Mouse (Mus musculus) hindbrain, embryonic 15.5 days (tissue): Measurements from ENCODE around the gene Lmntd2. TPM values are rescaled to one million over a fixed set of nuclear protein-coding genes. Genes with fewer than 3 reads are reported as not detected.
"Not testable (repeated sequence)": the region's sequence is repeated elsewhere in the genome, so short reads cannot be mapped to it uniquely, and the experiment has no call there.

Experiments
- ATAC-seq: fragments of 200-750 bp; cut with Nextera tagmentation; 2 replicates; pipeline ENCODE4 v1.8.0; 2017; ENCODE audit warnings: low read depth, moderate number of reproducible peaks, moderate TSS enrichment; ENCODE audit not compliant: low FRiP score
- H3K27ac ChIP-seq: fragments of 300-500 bp; sonication (generic); replicated peaks from 2 replicates; pipeline ENCODE4 v1.5.1; 2015; ENCODE audit warnings: mild to moderate bottlenecking, inconsistent platforms
- H3K27me3 ChIP-seq: fragments of 300-500 bp; sonication (generic); 2 replicates; pipeline ENCODE4 v1.6.1; 2015; ENCODE audit warnings: control low read depth, inconsistent platforms
- H3K36me3 ChIP-seq: fragments of 300-500 bp; sonication (generic); 2 replicates; pipeline ENCODE4 v1.6.1; 2015; ENCODE audit warnings: control low read depth, inconsistent platforms
- H3K4me1 ChIP-seq: fragments of 300-500 bp; sonication (generic); replicated peaks from 2 replicates; pipeline ENCODE4 v1.6.1; 2015; ENCODE audit warnings: control low read depth, inconsistent platforms
- H3K4me2 ChIP-seq: fragments of 300-500 bp; sonication (generic); 2 replicates; pipeline ENCODE4 v1.6.1; 2015; ENCODE audit warnings: moderate library complexity, mild to moderate bottlenecking, inconsistent platforms
- H3K4me3 ChIP-seq: fragments of 300-500 bp; sonication (generic); 2 replicates; pipeline ENCODE4 v1.5.1; 2015; ENCODE audit warnings: mild to moderate bottlenecking, inconsistent platforms
- H3K9ac ChIP-seq: fragments of 300-500 bp; sonication (generic); 2 replicates; pipeline ENCODE4 v1.6.1; 2015; ENCODE audit warnings: inconsistent platforms
- H3K9me3 ChIP-seq: fragments of 300-500 bp; sonication (generic); 2 replicates; pipeline ENCODE4 v1.6.1; 2016; ENCODE audit warnings: control low read depth, inconsistent platforms
- WGBS: fragments of 180-500 bp; shearing (Covaris S2); methylation state at CpG from one replicate; pipeline ENCODE4 v1.1.7; 2015; 5-methylcytosine and 5-hydroxymethylcytosine counted together
- polyA plus RNA-seq: library from polyadenylated mRNA; unstranded; fragments of >200 nt; fragmentation: Nextera tagmentation; extraction: Ambion mirVana; gene quantifications from 2 replicates; pipeline ENCODE4 v1.2.1, GENCODE M21; 2015

The Lmntd2 gene
- polyA plus RNA-seq: 0.68 and 0.70 TPM in 2 replicates

GRCm38 (mm10) chr7:141213605-141214235 is at the start of gene Lmntd2:
Gene Lmntd2, minus strand, starts transcription at chr7:141214080.
- WGBS: 96% methylated on average over 11 of the region's 11 CpGs
- Histone ChIP-seq H3K4me1 (peaks cover 20% of the 10 kb centered on the region), H3K4me3 (peak within 1 kb of the TSS; percentile 65), H3K9ac (0 out of 2 replicates have a peak within 1 kb of the TSS, but pooled peaks have one; percentile 65), H3K9me3 (no peaks in the 10 kb centered on the region), H3K4me2 (peak within 1 kb of the TSS; percentile 98), H3K27ac (peak within 1 kb of the TSS; percentile 54), H3K36me3 (no peaks in the 10 kb centered on the region), H3K27me3 (no peaks in the 10 kb centered on the region)
- ATAC-seq: no peak

GRCm38 (mm10) chr7:141263640-141264039 is 49.8 kb upstream of the Lmntd2 start:
- 89% methylated on average over 13 of the region's 13 CpGs for WGBS

GRCm38 (mm10) chr7:141261480-141261879 is 47.6 kb upstream of the Lmntd2 start:
- Histone ChIP-seq H3K4me3 (no peak overlapping the region), H3K27ac (no peak overlapping the region), H3K9ac (no peak overlapping the region), H3K9me3 (no peaks in the 10 kb centered on the region), H3K4me2 (no peak overlapping the region), H3K4me1 (peaks cover 8% of the 10 kb centered on the region), H3K36me3 (peaks cover 78% of the 10 kb centered on the region), H3K27me3 (no peaks in the 10 kb centered on the region)
- WGBS: 89% methylated on average over 3 of the region's 3 CpGs
- no peak for ATAC-seq

More at GRCm38 (mm10) chr7:141263640-141264039, 49.8 kb upstream of the Lmntd2 start:
- H3K9me3 ChIP-seq: no peaks in the 10 kb centered on the region
- H3K9ac ChIP-seq: no peak overlapping the region
- peaks cover 56% of the 10 kb centered on the region for H3K36me3 ChIP-seq
- H3K27me3 ChIP-seq: no peaks in the 10 kb centered on the region
- no peak overlapping the region for H3K4me2 ChIP-seq
- H3K27ac ChIP-seq: no peak overlapping the region
- no peak for ATAC-seq
- H3K4me3 ChIP-seq: no peak overlapping the region
- peaks cover 8% of the 10 kb centered on the region for H3K4me1 ChIP-seq

GRCm38 (mm10) chr7:141256159-141256558 is 42.3 kb upstream of the Lmntd2 start:
- Histone ChIP-seq H3K27me3 (no peaks in the 10 kb centered on the region), H3K4me2 (no peak overlapping the region), H3K4me1 (no peaks in the 10 kb centered on the region), H3K27ac (no peak overlapping the region), H3K4me3 (no peak overlapping the region), H3K9ac (no peak overlapping the region), H3K9me3 (no peaks in the 10 kb centered on the region), H3K36me3 (peaks cover 81% of the 10 kb centered on the region)
- ATAC-seq: no peak
- WGBS: 93% methylated on average over 10 of the region's 10 CpGs

- H3K36me3 ChIP-seq: peaks cover 73% of the 10 kb centered on the region
- 93% methylated on average over 4 of the region's 4 CpGs for WGBS
- H3K27me3 ChIP-seq, H3K9ac ChIP-seq, H3K9me3 ChIP-seq, H3K27ac ChIP-seq, H3K4me1 ChIP-seq, ATAC-seq, H3K4me2 ChIP-seq, H3K4me3 ChIP-seq: not testable (repeated sequence)
Observed at GRCm38 (mm10) chr7:141250486-141250885, 36.6 kb upstream of the Lmntd2 start.

GRCm38 (mm10) chr7:141231551-141231950 is 17.7 kb upstream of the Lmntd2 start:
- no peak for ATAC-seq
- H3K4me2 ChIP-seq: no peak overlapping the region
- H3K36me3 ChIP-seq: peaks cover 53% of the 10 kb centered on the region
- no peak overlapping the region for H3K9ac ChIP-seq
- H3K4me1 ChIP-seq: peaks cover 26% of the 10 kb centered on the region
- H3K4me3 ChIP-seq: no peak overlapping the region
- no peak overlapping the region for H3K27ac ChIP-seq
- H3K27me3 ChIP-seq: no peaks in the 10 kb centered on the region
- H3K9me3 ChIP-seq: no peaks in the 10 kb centered on the region
- 94% methylated on average over 10 of the region's 10 CpGs for WGBS

- peaks cover 50% of the 10 kb centered on the region for H3K36me3 ChIP-seq
Observed at GRCm38 (mm10) chr7:141231111-141231510, 17.2 kb upstream of the Lmntd2 start.

GRCm38 (mm10) chr7:141230570-141230969 is 16.7 kb upstream of the Lmntd2 start:
- 100% methylated on average over 4 of the region's 4 CpGs for WGBS
- Histone ChIP-seq H3K9me3 (no peaks in the 10 kb centered on the region), H3K36me3 (peaks cover 45% of the 10 kb centered on the region), H3K4me1 (peaks cover 26% of the 10 kb centered on the region), H3K4me3 (no peak overlapping the region), H3K9ac (no peak overlapping the region), H3K4me2 (peak overlapping the region; percentile 95; the same call in 1 of the 2 replicates), H3K27me3 (no peaks in the 10 kb centered on the region), H3K27ac (no peak overlapping the region)
- ATAC-seq: no peak

More at GRCm38 (mm10) chr7:141231111-141231510, 17.2 kb upstream of the Lmntd2 start:
- no peak overlapping the region for H3K4me3 ChIP-seq
- WGBS: 92% methylated on average over 3 of the region's 3 CpGs
- peaks cover 26% of the 10 kb centered on the region for H3K4me1 ChIP-seq
- H3K27ac ChIP-seq: no peak overlapping the region
- no peak overlapping the region for H3K4me2 ChIP-seq
- H3K27me3 ChIP-seq: no peaks in the 10 kb centered on the region
- no peak for ATAC-seq
- H3K9me3 ChIP-seq: no peaks in the 10 kb centered on the region
- H3K9ac ChIP-seq: no peak overlapping the region

- no peak overlapping the region for H3K27ac ChIP-seq
- peaks cover 26% of the 10 kb centered on the region for H3K4me1 ChIP-seq
- H3K27me3 ChIP-seq: no peaks in the 10 kb centered on the region
- H3K36me3 ChIP-seq: peaks cover 36% of the 10 kb centered on the region
- no peak for ATAC-seq
- WGBS: 63% methylated on average over 6 of the region's 6 CpGs
- peak overlapping the region; percentile 95 for H3K4me2 ChIP-seq
- peak overlapping the region; percentile 94 for H3K4me3 ChIP-seq
- peak overlapping the region; percentile 94 for H3K9ac ChIP-seq
- no peaks in the 10 kb centered on the region for H3K9me3 ChIP-seq
Observed at GRCm38 (mm10) chr7:141229702-141230101, 15.8 kb upstream of the Lmntd2 start.

- Histone ChIP-seq H3K9me3 (no peaks in the 10 kb centered on the region), H3K9ac (peak within 1 kb of the TSS; percentile 94), H3K4me2 (peak within 1 kb of the TSS; percentile 95), H3K27me3 (no peaks in the 10 kb centered on the region), H3K36me3 (peaks cover 25% of the 10 kb centered on the region), H3K4me1 (peaks cover 26% of the 10 kb centered on the region), H3K4me3 (peak within 1 kb of the TSS; percentile 94), H3K27ac (peak within 1 kb of the TSS; percentile 96)
- peak; percentile 95 for ATAC-seq
- under 1% methylated on average over 75 of the region's 76 CpGs for WGBS
Observed at GRCm38 (mm10) chr7:141228279-141229067, 14.6 kb upstream of the Lmntd2 start, which contains the start of gene Phrf1. Gene Phrf1, plus strand, starts transcription at chr7:141228784.

GRCm38 (mm10) chr7:141227796-141228195 is 13.9 kb upstream of the Lmntd2 start:
- Histone ChIP-seq H3K36me3 (peaks cover 19% of the 10 kb centered on the region), H3K4me1 (peaks cover 27% of the 10 kb centered on the region), H3K9ac (no peak overlapping the region), H3K9me3 (no peaks in the 10 kb centered on the region), H3K27ac (peak overlapping the region; percentile 96; the same call in 1 of the 2 replicates), H3K4me3 (peak overlapping the region; percentile 94), H3K27me3 (no peaks in the 10 kb centered on the region), H3K4me2 (peak overlapping the region; percentile 95)
- 81% methylated on average over 4 of the region's 4 CpGs for WGBS
- peak; percentile 31; the same call in 1 of the 2 replicates for ATAC-seq

- WGBS: 84% methylated on average over 6 of the region's 6 CpGs
- H3K4me1 ChIP-seq: peaks cover 39% of the 10 kb centered on the region
- H3K9ac ChIP-seq: no peak overlapping the region
- no peak overlapping the region for H3K4me3 ChIP-seq
- no peaks in the 10 kb centered on the region for H3K27me3 ChIP-seq
- H3K36me3 ChIP-seq: peaks cover 8% of the 10 kb centered on the region; the same call in 1 of the 2 replicates
- no peak overlapping the region for H3K4me2 ChIP-seq
- ATAC-seq: no peak
- H3K27ac ChIP-seq: no peak overlapping the region
- no peaks in the 10 kb centered on the region for H3K9me3 ChIP-seq
Observed at GRCm38 (mm10) chr7:141226535-141226934, 12.7 kb upstream of the Lmntd2 start.
